Mouse (Mus musculus) stomach, embryonic 16.5 days (tissue): Measurements from ENCODE around the gene Shmt1. TPM values are rescaled to one million over a fixed set of nuclear protein-coding genes. Genes with fewer than 3 reads are reported as not detected.

Source experiments
- ATAC-seq: fragments of 200-750 bp; cut with Nextera tagmentation; 2 replicates; pipeline ENCODE4 v1.8.0; 2017; ENCODE audit warnings: moderate number of reproducible peaks, moderate TSS enrichment; ENCODE audit not compliant: insufficient read depth, low FRiP score
- H3K27ac ChIP-seq: fragments of 300-500 bp; sonication (generic); 2 replicates; pipeline ENCODE4 v1.5.1; 2014; ENCODE audit warnings: low read length
- H3K27me3 ChIP-seq: fragments of 300-500 bp; sonication (generic); 2 replicates; pipeline ENCODE4 v1.6.1; 2014; ENCODE audit warnings: low read length, control low read depth, mixed read lengths; ENCODE audit not compliant: control insufficient read depth, insufficient read depth
- H3K36me3 ChIP-seq: fragments of 300-500 bp; sonication (generic); 2 replicates; pipeline ENCODE4 v1.6.1; 2014; ENCODE audit warnings: low read length; ENCODE audit not compliant: control insufficient read depth, insufficient read depth
- H3K4me1 ChIP-seq: fragments of 300-500 bp; sonication (generic); 2 replicates; pipeline ENCODE4 v1.6.1; 2014; ENCODE audit warnings: low read length, control low read depth, mixed read lengths; ENCODE audit not compliant: control insufficient read depth, insufficient read depth
- H3K4me2 ChIP-seq: fragments of 300-500 bp; sonication (generic); 2 replicates; pipeline ENCODE4 v1.6.1; 2014; ENCODE audit warnings: low read depth, low read length, mixed read lengths
- H3K4me3 ChIP-seq: fragments of 300-500 bp; sonication (generic); replicated peaks from 2 replicates; pipeline ENCODE4 v1.5.1; 2014; ENCODE audit warnings: mild to moderate bottlenecking, low read length
- H3K9ac ChIP-seq: fragments of 300-500 bp; sonication (generic); 2 replicates; pipeline ENCODE4 v1.6.1; 2014; ENCODE audit warnings: low read length
- H3K9me3 ChIP-seq: fragments of 300-500 bp; sonication (generic); replicated peaks from 2 replicates; pipeline ENCODE4 v1.6.1; 2016; ENCODE audit warnings: low read length, control low read depth; ENCODE audit not compliant: control insufficient read depth
- WGBS: fragments of 180-500 bp; shearing (Covaris S2); extraction: QIAGEN DNeasy Blood & Tissue Kit; methylation state at CpG from one replicate; pipeline ENCODE4 v1.1.7; 2014; 5-methylcytosine and 5-hydroxymethylcytosine counted together
- polyA plus RNA-seq: library from polyadenylated mRNA; unstranded; fragments of >200 nt; fragmentation: Nextera tagmentation; extraction: Ambion mirVana; gene quantifications from 2 replicates; pipeline ENCODE4 v1.2.1, GENCODE M21; 2015

Shmt1 gene
- polyA plus RNA-seq, 1 experiment from 2014 or later, result 68.3 TPM

GRCm38 (mm10) chr11:60776829-60777740 is 34.4 kb downstream of the Shmt1 start, which contains the start of the genes Top3a and Smcr8:
Top3a (minus strand) TSS chr11:60777365.
Smcr8 (plus strand) TSS chr11:60777524.
- Histone ChIP-seq H3K27me3 (no peaks in the 10 kb centered on the region), H3K36me3 (no peaks in the 10 kb centered on the region), H3K4me2 (peak within 1 kb of the TSS; percentile 94), H3K4me3 (peak within 1 kb of the TSS; percentile 88), H3K4me1 (peaks cover 57% of the 10 kb centered on the region), H3K27ac (peak within 1 kb of the TSS; percentile 92), H3K9ac (peak within 1 kb of the TSS; percentile 82), H3K9me3 (no peaks in the 10 kb centered on the region)
- WGBS, result under 1% methylated on average over 62 of the region's 62 CpGs
- peak; percentile 96 for ATAC-seq

GRCm38 (mm10) chr11:60776107-60776828 is 35.2 kb downstream of the Shmt1 start:
- Histone ChIP-seq H3K4me1 (peaks cover 50% of the 10 kb centered on the region), H3K27ac (peak overlapping the region; percentile 92), H3K9ac (peak overlapping the region; percentile 82), H3K27me3 (no peaks in the 10 kb centered on the region), H3K4me2 (peak overlapping the region; percentile 73), H3K4me3 (peak overlapping the region; percentile 88), H3K36me3 (no peaks in the 10 kb centered on the region), H3K9me3 (no peaks in the 10 kb centered on the region)
- WGBS, result 3% methylated on average over 17 of the region's 17 CpGs
- ATAC-seq, result no peak

- H3K4me2 ChIP-seq, result peak overlapping the region; percentile 73
- H3K4me1 ChIP-seq, result peaks cover 43% of the 10 kb centered on the region
- no peaks in the 10 kb centered on the region for H3K27me3 ChIP-seq
- H3K9me3 ChIP-seq, result no peaks in the 10 kb centered on the region
- peak overlapping the region; percentile 82 for H3K9ac ChIP-seq
- H3K4me3 ChIP-seq, result peak overlapping the region; percentile 88
- 39% methylated on average over 6 of the region's 6 CpGs for WGBS
- H3K27ac ChIP-seq, result no peak overlapping the region
- ATAC-seq, result no peak
- no peaks in the 10 kb centered on the region for H3K36me3 ChIP-seq
These were observed 35.9 kb downstream of the Shmt1 start for GRCm38 (mm10) chr11:60775578-60775977.

- Histone ChIP-seq H3K27ac (no peak overlapping the region), H3K4me2 (peak overlapping the region; percentile 73), H3K36me3 (no peaks in the 10 kb centered on the region), H3K9ac (0 out of 2 replicates have a peak overlapping the region, but pooled peaks have one; percentile 12), H3K9me3 (no peaks in the 10 kb centered on the region), H3K27me3 (no peaks in the 10 kb centered on the region), H3K4me1 (peaks cover 36% of the 10 kb centered on the region), H3K4me3 (no peak overlapping the region)
- no peak for ATAC-seq
- WGBS, result 50% methylated on average over 1 of the region's 1 CpGs
These were observed 36.7 kb downstream of the Shmt1 start for GRCm38 (mm10) chr11:60774841-60775240.

- no peaks in the 10 kb centered on the region for H3K9me3 ChIP-seq
- H3K27me3 ChIP-seq, result no peaks in the 10 kb centered on the region
- 87% methylated on average over 3 of the region's 3 CpGs for WGBS
- H3K4me2 ChIP-seq, result no peak overlapping the region
- no peak overlapping the region for H3K4me3 ChIP-seq
- no peak overlapping the region for H3K9ac ChIP-seq
- no peak overlapping the region for H3K27ac ChIP-seq
- peaks cover 29% of the 10 kb centered on the region for H3K4me1 ChIP-seq
- no peaks in the 10 kb centered on the region for H3K36me3 ChIP-seq
- ATAC-seq, result no peak
These were observed 37.3 kb downstream of the Shmt1 start for GRCm38 (mm10) chr11:60774158-60774689.

GRCm38 (mm10) chr11:60772161-60772560 is 39.4 kb downstream of the Shmt1 start:
- WGBS, result 80% methylated on average over 4 of the region's 4 CpGs
- H3K4me1 ChIP-seq, result peaks cover 16% of the 10 kb centered on the region
- no peak for ATAC-seq

GRCm38 (mm10) chr11:60770776-60771175 is 40.7 kb downstream of the Shmt1 start:
- H3K27ac ChIP-seq, result no peak overlapping the region
- peaks cover 11% of the 10 kb centered on the region for H3K4me1 ChIP-seq
- H3K4me3 ChIP-seq, result no peak overlapping the region
- H3K9ac ChIP-seq, result no peak overlapping the region
- 89% methylated on average over 3 of the region's 3 CpGs for WGBS
- no peaks in the 10 kb centered on the region for H3K9me3 ChIP-seq
- ATAC-seq, result no peak
- H3K4me2 ChIP-seq, result no peak overlapping the region
- H3K36me3 ChIP-seq, result no peaks in the 10 kb centered on the region
- no peaks in the 10 kb centered on the region for H3K27me3 ChIP-seq

More at GRCm38 (mm10) chr11:60772161-60772560, 39.4 kb downstream of the Shmt1 start:
- Histone ChIP-seq H3K9ac (no peak overlapping the region), H3K9me3 (no peaks in the 10 kb centered on the region), H3K4me2 (no peak overlapping the region), H3K4me3 (no peak overlapping the region), H3K36me3 (no peaks in the 10 kb centered on the region), H3K27me3 (no peaks in the 10 kb centered on the region), H3K27ac (no peak overlapping the region)

- H3K4me2 ChIP-seq, result no peak overlapping the region
- H3K4me3 ChIP-seq, result no peak overlapping the region
- H3K4me1 ChIP-seq, result no peaks in the 10 kb centered on the region; the same call in 1 of the 2 replicates
- H3K9me3 ChIP-seq, result no peaks in the 10 kb centered on the region
- no peak overlapping the region for H3K9ac ChIP-seq
- WGBS, result 76% methylated on average over 2 of the region's 2 CpGs
- no peaks in the 10 kb centered on the region for H3K36me3 ChIP-seq
- H3K27me3 ChIP-seq, result no peaks in the 10 kb centered on the region
- H3K27ac ChIP-seq, result no peak overlapping the region
- ATAC-seq, result no peak
These were observed 42.2 kb downstream of the Shmt1 start for GRCm38 (mm10) chr11:60769322-60769721.
